ENCODE assay signal across 16 mouse cellular contexts in the genomic region with DNA sequence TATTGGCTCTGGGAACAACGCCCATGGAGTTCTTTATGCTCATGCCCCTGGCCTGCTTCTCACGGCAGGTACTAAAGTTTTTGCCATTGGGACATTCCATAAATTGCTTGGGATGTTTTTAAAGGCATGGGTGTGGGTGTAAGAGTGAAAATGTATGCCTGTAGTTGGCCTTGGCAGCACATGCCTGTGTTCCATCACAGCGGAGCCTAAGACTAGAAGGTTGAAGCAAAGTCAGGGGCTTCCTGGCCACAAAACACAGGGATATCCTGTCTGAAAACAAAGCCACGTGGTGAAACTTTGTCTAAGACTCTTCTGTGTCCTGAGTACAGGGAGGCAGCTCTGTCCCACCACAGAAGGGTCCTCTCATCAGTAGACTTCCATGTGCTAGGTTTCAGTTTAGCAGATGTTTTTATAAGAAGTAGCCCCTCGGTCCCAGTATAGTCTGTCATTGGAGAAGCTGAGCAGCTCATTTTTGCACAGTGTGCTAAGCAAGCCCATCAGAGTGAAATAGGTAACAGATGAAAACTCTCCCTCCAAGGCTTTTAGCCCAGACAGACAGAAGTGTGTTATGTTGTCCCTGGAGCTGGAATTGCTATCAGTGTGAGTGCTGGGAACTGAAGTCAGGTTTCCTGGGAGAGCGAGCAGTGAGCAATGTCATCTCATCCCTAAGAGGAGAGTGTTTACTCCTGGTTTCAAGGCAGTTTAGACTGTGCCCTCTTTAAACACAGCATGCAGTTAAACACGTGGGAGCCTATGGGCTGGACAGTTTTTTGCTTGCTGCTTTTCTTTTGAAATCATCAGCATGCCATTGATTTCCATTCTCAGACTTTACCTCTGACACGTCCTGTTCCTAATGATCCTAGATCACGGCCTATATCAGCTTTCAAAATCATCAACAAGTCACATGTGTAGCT. TPM values are rescaled to one million over a fixed set of nuclear protein-coding genes. Genes with fewer than 3 reads are reported as not detected.
A peak's percentile ranks its signal among the peaks of the same experiment; 100 is the strongest.
DNase-seq lines count a peak whose midpoint lies in the region; ATAC-seq and TF ChIP-seq lines count a peak whose summit lies in the region.
"Had no signal": no experiment of that assay in that cellular context is flagged by ENCODE, and none has a peak within 500 bp of the region (broad histone marks: within the 10 kb centered on the region; RNA-seq: fewer than 3 reads in every experiment).

No protein-coding gene starts in this region.

- peaks cover 24% of the 10 kb centered on the region for H3K4me1 ChIP-seq in heart, embryonic 13.5 days
- H3K4me1 ChIP-seq in kidney, embryonic 15.5 days, result peaks cover 17% of the 10 kb centered on the region
- H3K4me1 ChIP-seq in embryonic facial prominence, embryonic 14.5 days (ENCODE audit: control insufficient read depth, insufficient read depth, low read length), result peaks cover 13% of the 10 kb centered on the region; the same call in 1 of the 2 replicates
- H3K4me1 ChIP-seq in liver, embryonic 13.5 days (replicated peaks), result peaks cover 25% of the 10 kb centered on the region

- no peak for TF ChIP-seq CTCF in gastrocnemius, adult 2 months (IDR thresholded peaks at IDR 0.05)

- no peaks in the 10 kb centered on the region for H3K27me3 ChIP-seq in heart, embryonic 13.5 days (replicated peaks)
- H3K27me3 ChIP-seq in kidney, embryonic 15.5 days, result no peaks in the 10 kb centered on the region
- H3K27me3 ChIP-seq in embryonic facial prominence, embryonic 14.5 days (replicated peaks; ENCODE audit: control insufficient read depth, insufficient read depth, low read length), result no peaks in the 10 kb centered on the region
- no peaks in the 10 kb centered on the region for H3K27me3 ChIP-seq in liver, embryonic 13.5 days
- H3K27me3 ChIP-seq: forebrain, embryonic 13.5 days; midbrain, embryonic 12.5 days had no signal

- H3K4me3 ChIP-seq in heart, embryonic 13.5 days, result no peak overlapping the region
- no peak overlapping the region for H3K4me3 ChIP-seq in kidney, embryonic 15.5 days (replicated peaks)
- H3K4me3 ChIP-seq in embryonic facial prominence, embryonic 14.5 days (ENCODE audit: low read depth, low read length), result no peak overlapping the region
- no peak overlapping the region for H3K4me3 ChIP-seq in liver, embryonic 13.5 days (replicated peaks)
- H3K4me3 ChIP-seq in gastrocnemius, adult 2 months, result no peak overlapping the region
- H3K4me3 ChIP-seq: forebrain, embryonic 13.5 days; midbrain, embryonic 12.5 days had no signal

- no peaks in the 10 kb centered on the region for H3K9me3 ChIP-seq in heart, embryonic 13.5 days
- no peaks in the 10 kb centered on the region for H3K9me3 ChIP-seq in kidney, embryonic 15.5 days (replicated peaks)
- no peaks in the 10 kb centered on the region for H3K9me3 ChIP-seq in embryonic facial prominence, embryonic 14.5 days (ENCODE audit: control insufficient read depth, low read length)
- no peaks in the 10 kb centered on the region for H3K9me3 ChIP-seq in liver, embryonic 13.5 days (replicated peaks)
- H3K9me3 ChIP-seq: forebrain, embryonic 13.5 days; midbrain, embryonic 12.5 days had no signal

- DNase-seq in heart, postnatal 10 days, result no peak
- no peak for DNase-seq in kidney, adult 11 months
- no peak for DNase-seq in embryonic facial prominence, embryonic 14.5 days (ENCODE audit: low spot score)
- DNase-seq in liver, embryonic 13.5 days, result no peak
- no peak for DNase-seq in gastrocnemius, adult 2 months
- DNase-seq in layer of hippocampus, adult 18-20 months (ENCODE audit: low spot score in 2 of 2), result no peak
- DNase-seq: adrenal gland, adult 2 months; B cell, adult 2 months; cerebellum, adult 9-10 months; lung, postnatal 36 days; right cerebral cortex, postnatal 25 days; thymus, adult 2 months had no signal

- H3K9ac ChIP-seq in heart, embryonic 13.5 days, result peak overlapping the region; percentile 24; the same call in 1 of the 2 replicates
- no peak overlapping the region for H3K9ac ChIP-seq in kidney, embryonic 15.5 days
- H3K9ac ChIP-seq in embryonic facial prominence, embryonic 14.5 days (ENCODE audit: low read depth, low read length), result no peak overlapping the region
- no peak overlapping the region for H3K9ac ChIP-seq in liver, embryonic 13.5 days
- H3K9ac ChIP-seq: midbrain, embryonic 12.5 days had no signal

- intact Hi-C loops in heart, postnatal 10 days (cut with DNase I), result no loop called here
- intact Hi-C loops in gastrocnemius, adult 2 months (cut with DNase I), result no loop called here

- peaks cover 50% of the 10 kb centered on the region for H3K36me3 ChIP-seq in heart, embryonic 13.5 days
- H3K36me3 ChIP-seq in kidney, embryonic 15.5 days, result peaks cover 41% of the 10 kb centered on the region
- H3K36me3 ChIP-seq in embryonic facial prominence, embryonic 14.5 days (ENCODE audit: control insufficient read depth, insufficient read depth, low read length), result peaks cover 40% of the 10 kb centered on the region
- peaks cover 60% of the 10 kb centered on the region for H3K36me3 ChIP-seq in liver, embryonic 13.5 days

- peak overlapping the region; percentile 56 for H3K27ac ChIP-seq in heart, embryonic 13.5 days (replicated peaks)
- peak overlapping the region; percentile 2; the same call in 1 of the 2 replicates for H3K27ac ChIP-seq in kidney, embryonic 15.5 days
- peak overlapping the region; percentile 78 for H3K27ac ChIP-seq in embryonic facial prominence, embryonic 14.5 days (replicated peaks; ENCODE audit: low read depth, low read length)
- peak overlapping the region; percentile 2 for H3K27ac ChIP-seq in liver, embryonic 13.5 days
- no peak overlapping the region for H3K27ac ChIP-seq in gastrocnemius, adult 2 months
- H3K27ac ChIP-seq: midbrain, embryonic 12.5 days had no signal

- WGBS in heart, embryonic 13.5 days, result 66% methylated on average over 9 of the region's 9 CpGs
- WGBS in kidney, embryonic 15.5 days, result 55% methylated on average over 9 of the region's 9 CpGs
- 25% methylated on average over 9 of the region's 9 CpGs for WGBS in embryonic facial prominence, embryonic 14.5 days
- 65% methylated on average over 9 of the region's 9 CpGs for WGBS in liver, embryonic 13.5 days (ENCODE audit: insufficient replicate concordance)

- no peak overlapping the region for H3K4me2 ChIP-seq in heart, embryonic 13.5 days
- no peak overlapping the region for H3K4me2 ChIP-seq in kidney, embryonic 15.5 days
- no peak overlapping the region for H3K4me2 ChIP-seq in embryonic facial prominence, embryonic 14.5 days (ENCODE audit: low read depth, low read length)
- H3K4me2 ChIP-seq in liver, embryonic 13.5 days, result no peak overlapping the region
- H3K4me2 ChIP-seq: forebrain, embryonic 13.5 days; midbrain, embryonic 12.5 days had no signal

- ATAC-seq in heart, embryonic 13.5 days (ENCODE audit: extremely low read depth, insufficient number of reproducible peaks, low FRiP score, low TSS enrichment), result no peak
- ATAC-seq in kidney, embryonic 15.5 days (replicated peaks; ENCODE audit: low FRiP score), result no peak
- ATAC-seq in embryonic facial prominence, embryonic 14.5 days (ENCODE audit: low read depth), result 0 out of 2 replicates have a peak, but pooled peaks have one; percentile 15
- ATAC-seq in liver, embryonic 13.5 days (ENCODE audit: low read depth), result peak; percentile 37; the same call in 1 of the 2 replicates
- ATAC-seq: forebrain, embryonic 13.5 days had no signal

RNA-seq across cellular contexts. Expression of gene Rsg1, which starts 26.6 kb away (rescaled TPM):
- 2.3 and 3.0 TPM in 2 replicates for polyA plus RNA-seq in heart, embryonic 13.5 days (2015; fragmentation: Nextera tagmentation; extraction: Ambion mirVana)
- total RNA-seq in heart, postnatal 10 days (2021), result 1 to 10 TPM; 1.0 to 1.2 TPM
- 5.9 and 6.8 TPM in 2 replicates for polyA plus RNA-seq in kidney, embryonic 15.5 days (2015; fragmentation: Nextera tagmentation; extraction: Ambion mirVana)
- 5.1 and 5.2 TPM in 2 replicates for polyA plus RNA-seq in embryonic facial prominence, embryonic 14.5 days (2014; fragmentation: Nextera tagmentation; extraction: Ambion mirVana)
- polyA plus RNA-seq in liver, embryonic 13.5 days (2015; fragmentation: Nextera tagmentation; extraction: Ambion mirVana), result 2.1 and 2.2 TPM in 2 replicates
- total RNA-seq in gastrocnemius, adult 2 months (2021), result not detected
- total RNA-seq in layer of hippocampus, adult 18-20 months (2021), result 1 to 10 TPM; 3.0 to 4.5 TPM

RNA-seq across cellular contexts. Expression of gene Fbxo42, which starts 39.5 kb away (rescaled TPM):
- 12.8 and 14.2 TPM in 2 replicates for polyA plus RNA-seq in heart, embryonic 13.5 days (2015; fragmentation: Nextera tagmentation; extraction: Ambion mirVana)
- 10 to 100 TPM; 14.7 to 15.6 TPM for total RNA-seq in heart, postnatal 10 days (2021)
- polyA plus RNA-seq in kidney, embryonic 15.5 days (2015; fragmentation: Nextera tagmentation; extraction: Ambion mirVana), result 22.4 and 23.0 TPM in 2 replicates
- 22.7 and 24.9 TPM in 2 replicates for polyA plus RNA-seq in embryonic facial prominence, embryonic 14.5 days (2014; fragmentation: Nextera tagmentation; extraction: Ambion mirVana)
- polyA plus RNA-seq in liver, embryonic 13.5 days (2015; fragmentation: Nextera tagmentation; extraction: Ambion mirVana), result 13.9 and 14.2 TPM in 2 replicates
- total RNA-seq in gastrocnemius, adult 2 months (2021), result 10 to 100 TPM; 10.8 to 10.9 TPM
- 10 to 100 TPM; 23.2 to 24.4 TPM for total RNA-seq in layer of hippocampus, adult 18-20 months (2021)

RNA-seq across cellular contexts. Expression of gene Szrd1, which starts 47.6 kb away (rescaled TPM):
- 31.3 and 33.8 TPM in 2 replicates for polyA plus RNA-seq in heart, embryonic 13.5 days (2015; fragmentation: Nextera tagmentation; extraction: Ambion mirVana)
- 100 to 1,000 TPM in 1 of 2 experiments, 10 to 100 TPM in 1; 92.4 to 108 TPM for total RNA-seq in heart, postnatal 10 days (2021)
- polyA plus RNA-seq in kidney, embryonic 15.5 days (2015; fragmentation: Nextera tagmentation; extraction: Ambion mirVana), result 49.6 and 50.4 TPM in 2 replicates
- 38.7 and 40.2 TPM in 2 replicates for polyA plus RNA-seq in embryonic facial prominence, embryonic 14.5 days (2014; fragmentation: Nextera tagmentation; extraction: Ambion mirVana)
- 21.2 and 22.5 TPM in 2 replicates for polyA plus RNA-seq in liver, embryonic 13.5 days (2015; fragmentation: Nextera tagmentation; extraction: Ambion mirVana)
- total RNA-seq in gastrocnemius, adult 2 months (2021), result 100 to 1,000 TPM; 146 to 163 TPM
- total RNA-seq in layer of hippocampus, adult 18-20 months (2021), result 10 to 100 TPM; 58.5 to 61.0 TPM

RNA-seq across cellular contexts. Expression of gene Arhgef19, which starts 52.1 kb away (rescaled TPM):
- 2.2 and 3.1 TPM in 2 replicates for polyA plus RNA-seq in heart, embryonic 13.5 days (2015; fragmentation: Nextera tagmentation; extraction: Ambion mirVana)
- total RNA-seq in heart, postnatal 10 days (2021), result 10 to 100 TPM; 11.6 to 14.7 TPM
- 7.4 and 9.6 TPM in 2 replicates for polyA plus RNA-seq in kidney, embryonic 15.5 days (2015; fragmentation: Nextera tagmentation; extraction: Ambion mirVana)
- 17.4 and 17.7 TPM in 2 replicates for polyA plus RNA-seq in embryonic facial prominence, embryonic 14.5 days (2014; fragmentation: Nextera tagmentation; extraction: Ambion mirVana)
- 1.0 and 1.1 TPM in 2 replicates for polyA plus RNA-seq in liver, embryonic 13.5 days (2015; fragmentation: Nextera tagmentation; extraction: Ambion mirVana)
- under 1 TPM; 0.31 to 0.33 TPM for total RNA-seq in gastrocnemius, adult 2 months (2021)
- 10 to 100 TPM; 19.3 to 19.9 TPM for total RNA-seq in layer of hippocampus, adult 18-20 months (2021)

Comparison
In these comparisons a context has a peak if more than half of its experiments do, and no peak if none do; other contexts are left out.
1. ATAC-seq: peak in embryonic facial prominence, embryonic 14.5 days (single experiment) and liver, embryonic 13.5 days (single experiment); none in heart, embryonic 13.5 days (single experiment) and kidney, embryonic 15.5 days (single experiment).